Mouse (Mus musculus) spleen, postnatal 4 days (tissue): ENCODE measurements around the gene Sft2d1.
"Not testable (repeated sequence)": the region's sequence is repeated elsewhere in the genome, so short reads cannot be mapped to it uniquely, and the experiment has no call there.

ENCODE experiments used
- DNase-seq, 2 experiments: peaks; one replicate each; pipeline ENCODE4 v3.0.0; 2022; ENCODE audit warnings: low spot score in 2 of 2

The Sft2d1 gene

DNA sequence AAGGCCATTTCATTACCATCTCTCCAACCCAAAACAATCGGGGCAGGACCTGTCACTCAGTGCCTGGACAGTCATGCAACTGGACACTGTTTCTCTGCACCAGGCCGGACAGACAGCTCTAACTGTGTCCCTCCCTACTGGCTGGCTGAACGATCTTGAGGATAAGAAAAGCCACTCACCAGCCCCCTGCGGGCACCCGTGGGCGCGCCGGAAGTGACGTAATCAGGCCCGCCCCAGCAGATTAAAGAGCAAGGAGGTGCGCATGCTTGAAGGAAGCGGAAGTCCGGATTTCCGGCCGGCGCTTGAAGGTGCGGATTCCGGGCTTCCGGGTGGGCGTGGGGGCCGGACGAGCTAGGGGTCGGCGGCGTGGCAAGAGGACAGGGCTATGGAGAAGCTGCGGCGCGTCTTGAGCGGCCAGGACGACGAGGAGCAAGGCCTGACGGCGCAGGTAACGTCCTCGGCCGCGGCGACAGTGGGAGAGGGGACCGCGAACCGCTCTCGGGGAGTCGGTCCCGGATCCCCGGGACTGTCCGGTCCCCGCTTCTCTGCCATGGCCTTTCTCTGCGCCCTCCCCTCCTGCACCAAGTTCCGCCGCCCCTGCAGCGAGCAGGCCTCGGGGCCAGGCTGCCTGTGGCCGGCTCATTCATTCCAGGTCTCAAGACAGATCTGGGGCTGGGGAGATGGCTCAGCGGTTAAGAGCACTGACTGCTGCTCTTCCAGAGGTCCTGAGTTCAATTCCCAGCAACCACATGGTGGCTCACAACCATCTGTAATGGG is at the start of gene Sft2d1:
Gene Sft2d1 (plus strand): TSS at position 265 of the 777 bp plus-strand sequence.
- DNase-seq = peak; percentile 92 to 97

DNA sequence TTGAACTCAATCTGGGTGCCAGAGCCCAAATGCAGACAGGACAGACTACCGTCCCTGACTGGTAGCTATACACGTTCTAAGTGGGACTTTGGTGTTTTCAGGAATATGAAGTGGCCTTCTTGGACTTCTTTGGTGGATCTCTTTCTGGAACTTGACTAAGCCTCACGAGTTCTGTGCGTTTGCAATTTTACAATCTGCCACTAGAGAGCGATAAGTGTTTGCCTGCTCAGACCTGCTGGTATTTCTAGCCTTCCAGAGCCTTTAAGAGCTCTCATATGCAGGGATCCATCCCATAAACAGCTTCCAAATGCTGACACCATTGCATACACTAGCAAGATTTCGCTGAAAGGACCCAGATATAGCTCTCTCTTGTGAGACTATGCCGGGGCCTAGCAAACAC is 46.3 kb upstream of the Sft2d1 start:
- not testable (repeated sequence) for DNase-seq

GRCm38 (mm10) chr17:8272054-8272749 is 38.7 kb upstream of the Sft2d1 start:
- DNase-seq = no peak

- no peak for DNase-seq
Measured at GRCm38 (mm10) chr17:8272951-8273350, 38.0 kb upstream of the Sft2d1 start.

DNA sequence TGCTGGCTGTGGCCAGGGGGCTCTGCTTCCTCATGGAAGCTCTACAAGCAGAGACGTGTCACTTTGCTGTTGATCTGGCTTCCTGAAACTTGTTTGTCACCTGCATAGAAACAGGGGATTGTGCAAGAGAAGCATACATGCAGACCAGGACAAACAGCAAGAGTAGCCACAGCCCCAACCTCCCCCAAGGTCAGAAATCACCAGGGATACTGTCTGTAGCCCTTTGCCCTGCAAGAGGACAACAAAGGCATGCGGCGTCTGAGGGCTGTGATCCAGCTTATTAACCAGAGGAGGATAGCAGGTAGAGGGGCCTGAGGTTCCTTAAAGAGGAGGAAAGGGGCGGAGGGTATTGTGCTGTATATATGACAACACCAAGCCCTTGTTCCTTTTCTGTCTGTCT is 34.8 kb upstream of the Sft2d1 start:
- no peak for DNase-seq

GRCm38 (mm10) chr17:8276680-8277079 is 34.2 kb upstream of the Sft2d1 start:
- no peak for DNase-seq

DNA sequence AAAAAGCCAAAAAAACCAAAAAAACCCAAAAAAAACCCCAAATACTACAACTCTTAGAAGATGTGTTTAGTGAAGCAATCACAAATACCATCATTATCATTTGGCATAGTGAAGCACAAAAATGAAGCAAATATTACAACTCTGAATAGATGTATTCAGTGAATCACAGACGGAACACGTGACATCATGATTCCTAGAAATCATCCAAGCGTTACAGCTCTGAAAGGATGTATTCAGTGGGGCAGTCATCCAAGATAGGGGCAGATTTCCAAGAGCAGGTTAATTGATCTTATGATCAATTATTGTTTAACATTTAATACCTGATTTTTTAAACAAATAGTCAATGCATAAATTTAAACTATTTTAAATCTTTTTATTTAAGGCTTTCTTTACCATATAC is 33.6 kb upstream of the Sft2d1 start:
- no peak for DNase-seq

- no peak for DNase-seq
Measured at GRCm38 (mm10) chr17:8278356-8278755, 32.5 kb upstream of the Sft2d1 start.

GRCm38 (mm10) chr17:8282821-8283525 is 27.9 kb upstream of the Sft2d1 start, which contains the start of gene Mpc1:
Gene Mpc1, plus strand, starts transcription at chr17:8282904.
- peak; percentile 50 to 76 for DNase-seq

GRCm38 (mm10) chr17:8283526-8284253 is 27.2 kb upstream of the Sft2d1 start:
- peak; percentile 95 to 97 for DNase-seq

GRCm38 (mm10) chr17:8284254-8284661 is 26.6 kb upstream of the Sft2d1 start:
- peak in 1 of 2 experiments; percentile 77 for DNase-seq

GRCm38 (mm10) chr17:8285056-8285455 is 25.8 kb upstream of the Sft2d1 start:
- no peak for DNase-seq

DNA sequence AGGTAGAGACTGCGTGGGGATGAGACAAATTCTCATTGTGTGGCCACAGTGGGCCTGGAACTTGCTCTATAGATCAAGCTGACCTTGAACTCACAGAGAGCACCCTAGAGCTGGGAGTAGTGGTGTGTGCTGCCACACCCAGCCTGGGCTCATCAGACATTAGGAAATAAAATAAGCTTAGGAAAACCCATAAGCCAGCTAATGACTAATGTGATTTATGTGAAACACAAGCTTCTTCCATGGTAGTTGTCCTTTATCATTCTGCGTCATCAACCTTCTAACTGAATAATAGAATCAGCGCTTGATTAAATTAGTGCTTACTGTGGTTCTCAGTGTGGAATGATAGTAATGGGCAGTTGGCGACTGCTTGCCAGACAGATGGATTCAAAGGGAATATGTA is 23.9 kb upstream of the Sft2d1 start:
- no peak for DNase-seq

DNA sequence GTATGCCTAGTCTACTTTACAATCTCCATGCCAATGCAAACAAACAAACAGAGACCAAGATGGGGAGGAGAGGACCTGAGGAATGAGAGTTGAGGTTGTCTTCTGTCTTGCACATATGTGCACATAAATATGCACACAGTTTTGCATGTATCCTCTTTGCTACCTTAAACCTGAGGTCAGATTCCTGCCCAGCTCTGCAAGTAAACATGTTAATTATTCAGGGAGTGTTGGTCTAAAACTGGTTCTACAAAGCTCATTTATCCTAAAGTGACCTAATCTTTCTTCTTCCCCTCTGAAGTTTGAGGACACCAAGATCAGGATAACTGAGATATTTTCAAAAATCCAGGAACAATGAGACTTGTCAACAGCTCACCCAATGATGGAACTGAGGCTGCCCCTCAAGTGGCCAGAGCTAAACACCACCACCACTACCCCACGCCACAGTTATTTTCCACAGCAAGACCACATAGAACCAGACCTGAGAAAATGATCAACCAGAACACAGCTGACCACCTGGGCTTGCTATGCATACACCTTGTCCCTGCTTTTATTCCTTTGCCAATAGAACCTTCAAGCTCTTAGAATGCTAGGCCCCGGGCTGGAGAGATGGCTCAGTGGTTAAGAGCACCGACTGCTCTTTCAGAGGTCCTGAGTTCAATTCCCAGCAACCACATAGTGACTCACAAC is 20.8 kb upstream of the Sft2d1 start:
- no peak for DNase-seq

DNA sequence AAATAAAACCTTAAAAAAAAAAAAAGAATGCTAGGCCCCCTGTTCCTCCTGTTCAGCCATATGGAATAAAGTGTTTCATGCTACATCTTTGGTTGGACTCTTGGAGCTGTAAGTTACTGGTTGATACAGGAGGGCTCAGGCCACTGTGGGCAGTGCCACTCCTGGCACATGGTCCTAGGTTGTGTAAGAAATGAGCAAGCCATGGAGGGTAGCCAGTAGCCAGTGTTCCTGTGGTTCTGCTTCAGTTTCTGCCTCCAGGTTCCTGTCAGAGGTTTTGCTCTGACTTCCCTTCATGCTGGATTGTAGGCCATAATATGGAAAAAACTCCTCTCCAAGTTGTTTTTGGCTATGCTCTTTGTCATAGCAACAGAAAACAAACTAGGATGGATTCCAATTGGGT is 20.2 kb upstream of the Sft2d1 start:
- no peak for DNase-seq

GRCm38 (mm10) chr17:8295825-8296224 is 15.1 kb upstream of the Sft2d1 start:
- DNase-seq = no peak

DNA sequence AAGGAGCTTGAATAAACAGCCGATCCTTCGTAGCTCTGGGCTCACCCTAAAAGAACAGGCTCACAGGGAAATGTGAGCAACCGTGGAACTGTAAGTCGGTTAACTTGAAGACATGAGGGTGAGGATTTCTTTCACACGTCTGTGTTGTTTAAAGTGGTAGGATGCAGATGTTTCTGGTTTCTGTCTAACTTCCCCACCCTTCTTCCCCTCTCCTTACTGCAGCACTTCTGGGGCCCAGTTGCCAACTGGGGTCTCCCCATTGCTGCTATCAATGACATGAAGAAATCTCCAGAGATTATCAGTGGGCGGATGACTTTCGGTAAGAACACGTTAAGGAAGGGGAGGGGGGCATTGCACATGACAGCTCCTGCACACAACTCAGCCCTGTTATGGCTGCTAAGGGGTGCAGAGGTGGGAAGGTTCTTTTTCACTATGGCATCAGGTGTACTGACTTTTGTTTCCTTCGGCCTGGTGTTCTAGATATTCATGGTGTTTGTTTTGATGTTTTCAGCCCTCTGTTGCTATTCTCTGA is 14.5 kb upstream of the Sft2d1 start:
- DNase-seq = no peak

DNA sequence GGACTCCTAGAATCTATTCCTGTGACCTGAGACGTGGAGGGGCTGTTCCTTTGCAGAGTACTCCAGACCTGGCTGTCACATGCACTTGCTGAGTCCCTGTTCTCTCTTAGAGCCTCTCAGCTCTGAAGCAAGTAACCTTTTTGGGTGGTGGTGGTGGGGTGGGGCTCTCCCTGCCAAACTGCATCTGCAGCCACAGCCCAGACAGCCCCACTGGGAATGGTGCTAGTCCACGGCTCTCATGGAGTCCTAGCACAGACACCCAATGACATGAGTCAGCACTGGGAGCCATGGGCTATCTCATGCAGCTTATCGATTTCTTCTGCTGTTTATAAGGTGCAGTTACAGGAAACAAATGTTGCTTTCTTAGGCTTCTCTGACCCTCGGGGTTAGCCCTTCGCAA is 13.2 kb upstream of the Sft2d1 start:
- DNase-seq = no peak

DNA sequence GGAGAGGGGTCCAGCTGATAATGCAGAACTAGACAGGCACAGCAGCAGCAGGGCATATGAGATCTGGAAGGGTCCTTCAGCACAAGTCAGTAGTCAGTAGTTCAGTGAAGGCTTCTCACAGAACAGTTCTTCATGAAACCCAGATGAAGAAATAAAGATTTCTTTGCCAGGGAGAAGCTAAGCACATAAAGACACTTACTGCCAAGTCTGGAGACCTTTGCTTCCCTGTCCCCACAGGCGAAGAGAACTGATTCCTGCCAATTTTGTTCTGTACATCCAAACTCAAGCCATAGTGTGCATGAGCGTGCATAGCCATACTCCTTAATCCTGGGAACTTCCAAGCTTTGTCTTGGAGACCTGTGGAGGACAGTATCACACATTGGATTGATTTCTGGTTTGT is 12.6 kb upstream of the Sft2d1 start:
- DNase-seq = no peak

- no peak for DNase-seq
Measured at GRCm38 (mm10) chr17:8299524-8299923, 11.4 kb upstream of the Sft2d1 start.

GRCm38 (mm10) chr17:8301515-8301914 is 9.4 kb upstream of the Sft2d1 start:
- no peak for DNase-seq
